Mouse (Mus musculus): ENCODE data around the gene Sh3kbp1.
A peak's percentile ranks its signal among the peaks of the same experiment; 100 is the strongest.

The Sh3kbp1 gene

DNA sequence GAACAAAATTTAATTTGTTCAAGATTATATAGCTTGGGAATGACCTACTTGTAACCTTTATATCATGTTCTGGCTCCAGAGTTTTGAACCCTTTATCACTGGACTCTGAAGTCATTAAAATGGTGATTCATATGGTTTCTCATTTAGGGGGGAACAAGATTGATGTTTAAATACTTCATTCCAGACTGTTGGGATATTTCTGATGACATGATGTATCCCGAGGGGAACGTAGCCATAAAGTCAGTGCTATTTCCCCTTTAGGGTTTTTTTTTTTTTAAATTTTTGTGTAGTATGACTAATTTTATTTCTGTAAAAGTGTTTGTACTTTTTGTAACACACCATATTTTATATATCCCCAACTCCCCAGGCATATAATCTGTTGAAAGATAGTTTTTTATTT lies 212.7 kb downstream of the Sh3kbp1 start:
- DNase-seq, result no peak

DNA sequence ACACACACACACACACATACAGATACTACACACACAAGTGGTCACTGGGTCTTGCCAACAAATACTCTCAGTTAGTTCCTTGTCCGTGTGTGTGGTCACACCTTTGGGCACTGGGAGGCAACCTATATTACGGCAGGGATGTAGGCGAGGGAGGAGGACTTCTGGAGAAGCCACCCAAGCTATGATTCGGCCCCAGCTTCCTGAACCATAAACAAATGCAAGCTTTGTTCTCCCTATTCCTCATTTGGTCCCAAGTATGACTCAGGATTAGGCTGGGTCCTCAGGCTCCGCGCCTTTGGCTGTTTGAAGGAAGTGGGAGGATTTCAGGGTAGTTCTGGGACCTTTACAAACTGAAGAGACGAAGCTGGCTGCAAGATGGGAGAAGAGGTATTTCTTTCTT lies 213.2 kb downstream of the Sh3kbp1 start:
- DNase-seq, result no peak

DNA sequence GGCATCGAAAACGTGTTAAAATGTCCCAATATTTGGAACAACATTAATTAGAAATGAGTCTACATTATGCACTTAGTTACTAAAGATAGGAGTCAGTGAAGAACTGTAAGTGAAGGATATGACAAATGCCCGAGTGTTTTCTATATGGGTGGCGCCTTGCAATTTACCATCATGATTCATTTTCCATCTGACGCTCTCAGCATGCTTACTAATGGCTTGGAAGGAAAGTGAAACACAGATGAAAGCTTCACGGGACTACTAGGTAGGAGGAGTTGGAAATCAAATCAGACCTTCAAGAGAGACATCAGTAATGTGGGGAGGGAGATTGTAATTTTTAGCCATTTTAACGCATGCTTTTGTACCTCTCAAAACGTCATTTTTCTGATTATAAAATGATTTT lies 223.7 kb downstream of the Sh3kbp1 start:
- peak; percentile 22 to 29 for DNase-seq

DNA sequence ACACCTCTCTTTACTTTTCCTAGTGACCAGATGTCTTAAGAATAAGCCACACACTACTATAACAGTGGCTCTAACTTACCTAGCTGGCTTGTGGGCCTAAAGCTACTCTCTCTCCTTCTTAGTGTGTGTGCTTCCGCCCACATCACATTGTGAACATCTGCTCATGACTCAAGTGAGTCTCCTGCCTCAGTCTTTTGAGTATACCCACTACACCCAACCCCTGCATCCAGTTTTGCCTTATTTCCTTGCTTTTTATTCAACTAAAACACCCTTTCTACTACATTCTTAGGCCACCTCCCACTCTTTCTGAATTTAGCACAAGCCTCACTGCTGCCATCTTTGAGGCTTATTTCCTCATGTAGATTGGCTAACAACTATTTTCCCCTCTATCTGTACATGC lies 229.8 kb downstream of the Sh3kbp1 start:
- no peak for DNase-seq

DNA sequence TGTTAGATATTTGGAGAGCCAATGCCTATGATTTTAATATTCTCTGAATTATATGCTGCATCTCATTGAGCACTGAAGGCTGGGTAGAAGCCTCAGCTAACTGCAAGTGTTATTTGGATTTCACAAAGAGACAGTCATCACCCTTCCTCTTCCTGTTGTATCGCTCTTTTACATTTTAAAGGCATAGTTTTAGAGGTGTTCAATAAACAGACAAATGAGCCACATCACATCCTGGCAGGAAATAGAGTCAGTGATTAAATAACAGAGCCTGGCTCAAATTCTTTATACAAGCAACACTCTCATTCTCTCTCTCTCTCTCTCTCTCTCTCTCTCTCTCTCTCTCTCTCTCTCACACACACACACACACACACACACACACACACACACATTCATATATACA lies 231.1 kb downstream of the Sh3kbp1 start:
- no peak for DNase-seq

DNA sequence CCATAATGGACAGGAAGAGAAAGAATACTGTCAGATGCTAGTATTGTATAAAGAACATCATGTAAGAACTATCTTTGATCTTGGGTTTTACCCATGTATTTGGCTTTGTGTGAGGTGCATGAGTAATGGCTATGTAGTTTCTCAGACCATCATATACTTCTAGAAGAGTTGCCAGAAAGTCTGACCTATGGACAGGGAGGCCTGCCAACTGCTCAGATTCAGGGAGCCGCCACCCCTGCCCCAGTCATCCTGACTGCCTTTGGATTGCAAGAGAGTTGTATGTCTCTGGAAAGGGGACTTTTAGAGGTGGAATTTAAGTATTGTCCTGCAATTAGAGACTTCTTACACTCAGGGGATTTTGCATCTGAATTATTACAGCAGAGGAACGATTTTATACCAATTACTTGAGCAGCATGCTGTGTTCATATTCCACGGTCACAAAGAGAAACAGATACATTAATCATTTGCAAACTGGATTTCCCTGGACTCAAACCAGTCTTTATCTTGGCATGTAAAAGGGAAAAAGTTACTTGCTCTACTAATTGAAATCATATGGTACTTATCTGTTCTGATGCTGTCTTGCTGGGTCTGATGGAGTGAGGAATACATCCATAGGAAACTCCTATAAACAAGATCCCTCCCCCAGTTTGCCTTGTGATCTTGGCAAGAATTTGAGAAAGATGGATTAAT lies 233.9 kb downstream of the Sh3kbp1 start:
- no peak for DNase-seq

DNA sequence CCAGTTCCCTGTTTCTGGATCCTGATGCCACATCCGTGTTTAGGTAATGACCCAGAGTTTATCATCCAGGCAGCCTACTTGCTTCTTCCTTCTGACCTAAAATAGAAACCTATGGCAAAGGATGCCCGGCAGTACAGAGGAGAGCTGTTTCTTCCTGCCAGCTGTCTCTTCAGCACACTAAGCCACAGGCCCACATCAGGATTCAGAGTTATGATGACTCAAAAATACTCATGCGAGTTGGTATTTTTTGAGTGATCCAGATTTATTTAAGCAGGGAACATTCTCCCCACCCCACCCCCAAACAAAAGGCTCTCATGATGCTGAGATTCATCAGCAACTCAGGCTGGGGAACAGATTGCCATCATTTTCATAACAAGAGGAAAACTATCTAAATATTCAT lies 240.6 kb downstream of the Sh3kbp1 start:
- no peak for DNase-seq

DNA sequence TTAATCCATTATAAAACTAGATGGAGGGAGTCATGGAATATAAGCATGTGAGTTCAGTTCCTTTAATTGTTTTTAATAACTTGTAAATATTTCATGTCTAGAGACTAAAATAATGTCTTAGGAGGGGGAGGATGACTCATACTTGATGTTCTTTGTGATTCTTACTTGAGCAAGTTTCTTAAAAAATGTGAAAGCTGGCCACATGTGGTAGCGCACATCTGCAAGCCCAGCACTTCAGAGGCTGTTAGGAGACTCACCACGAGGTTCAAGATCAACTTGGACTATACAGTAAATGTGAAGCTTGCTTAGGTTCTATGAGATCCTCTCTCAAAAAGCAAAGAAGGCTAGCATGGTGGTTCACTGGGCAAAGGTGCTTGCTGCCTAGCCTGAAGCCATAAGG lies 245.4 kb downstream of the Sh3kbp1 start:
- DNase-seq, result no peak

DNA sequence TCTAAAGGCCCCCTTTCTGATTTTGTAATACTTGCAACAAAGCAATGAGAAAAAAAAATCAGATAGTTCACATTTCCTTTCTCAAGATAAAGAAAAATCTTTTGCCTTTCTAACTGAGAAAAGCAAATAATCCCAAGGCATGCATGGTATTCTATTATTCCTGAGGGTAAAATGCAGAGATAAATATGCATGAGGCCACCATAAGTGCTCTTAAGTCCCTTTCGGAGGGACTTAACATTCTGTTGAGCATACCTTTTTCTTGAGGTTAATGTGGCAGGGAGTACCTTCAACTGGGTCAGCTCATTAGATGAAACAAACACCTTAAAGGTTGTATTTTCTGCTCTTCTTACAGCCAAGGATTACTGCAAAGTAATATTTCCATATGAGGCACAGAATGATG lies 250.7 kb downstream of the Sh3kbp1 start:
- DNase-seq, result no peak

DNA sequence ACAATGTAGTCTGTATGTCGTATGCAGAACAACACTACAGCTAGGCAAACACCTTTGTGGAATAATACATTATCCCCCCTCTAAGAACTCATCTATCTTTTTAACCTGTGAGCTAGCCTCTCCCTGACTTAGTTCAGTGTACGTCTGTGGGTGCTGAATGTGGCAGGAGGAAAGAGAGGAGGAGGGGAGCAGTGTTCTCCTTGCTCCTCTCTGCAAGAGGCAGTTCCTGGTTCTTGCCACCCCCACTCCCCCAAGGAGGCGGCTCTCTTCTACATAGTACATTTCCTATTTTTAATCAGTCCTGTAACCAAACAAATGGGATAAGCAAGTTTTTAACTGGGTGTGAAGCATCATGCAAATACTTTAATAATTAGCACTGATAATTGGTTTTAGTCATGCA lies 252.4 kb downstream of the Sh3kbp1 start:
- DNase-seq, result no peak

DNA sequence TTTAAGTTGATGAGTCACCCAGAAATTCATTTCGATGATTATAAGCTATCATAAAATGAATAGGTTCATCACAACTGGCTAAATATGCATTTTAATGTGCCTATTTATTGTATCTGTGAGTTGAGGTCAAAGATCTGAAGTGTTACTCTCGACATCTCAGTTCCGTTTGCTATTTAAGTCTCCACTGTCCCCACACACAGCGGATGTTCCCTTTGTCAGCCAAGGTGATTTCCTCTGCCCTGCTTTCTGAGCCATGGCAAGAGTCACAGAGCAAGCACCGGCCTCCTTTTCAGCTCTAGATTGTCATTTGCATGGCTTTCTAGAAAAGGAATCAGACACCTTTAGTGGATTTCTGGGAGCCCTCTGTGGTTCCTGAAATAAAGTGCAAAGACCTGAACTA lies 254.5 kb downstream of the Sh3kbp1 start:
- no peak for DNase-seq

DNA sequence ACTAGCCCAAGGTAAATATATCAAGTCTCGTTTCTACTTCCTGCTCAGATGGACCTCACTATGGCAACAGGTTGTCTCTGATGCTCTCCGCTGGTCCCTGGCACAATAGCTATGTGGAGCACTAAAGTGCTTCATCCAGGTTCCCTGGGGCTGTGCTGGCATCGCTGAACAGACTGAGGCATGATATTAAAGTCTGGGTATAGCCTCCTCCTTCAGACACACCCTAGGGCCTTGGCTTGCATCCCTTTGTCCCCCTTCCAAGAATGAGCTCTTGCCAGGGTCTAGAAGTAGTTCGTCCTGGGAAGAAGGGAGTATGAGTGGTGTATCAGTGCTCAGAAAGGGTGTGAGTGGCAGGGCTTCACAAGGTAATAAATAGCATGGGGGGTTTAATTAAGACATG lies 269.5 kb downstream of the Sh3kbp1 start:
- DNase-seq, result peak; percentile 84 to 91

DNA sequence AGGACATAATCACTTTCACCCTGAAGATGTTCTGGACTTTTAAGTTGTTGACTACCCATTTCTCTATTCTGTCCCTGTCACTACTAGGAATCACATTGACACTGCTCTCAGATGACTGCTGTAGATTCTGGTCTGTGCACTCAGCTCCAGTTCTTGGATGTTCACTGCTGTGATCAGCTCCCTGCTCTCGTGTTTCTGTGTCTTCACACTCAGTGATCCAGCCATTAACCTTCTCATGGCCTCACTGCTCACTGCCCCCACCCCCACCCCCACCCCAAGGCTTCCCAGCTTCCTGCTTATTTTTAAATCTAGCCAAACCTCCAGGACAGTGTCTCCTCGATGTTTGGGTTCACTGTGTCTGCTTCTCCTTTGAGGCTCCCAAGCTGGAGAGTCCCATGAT lies 271.0 kb downstream of the Sh3kbp1 start:
- no peak for DNase-seq

DNA sequence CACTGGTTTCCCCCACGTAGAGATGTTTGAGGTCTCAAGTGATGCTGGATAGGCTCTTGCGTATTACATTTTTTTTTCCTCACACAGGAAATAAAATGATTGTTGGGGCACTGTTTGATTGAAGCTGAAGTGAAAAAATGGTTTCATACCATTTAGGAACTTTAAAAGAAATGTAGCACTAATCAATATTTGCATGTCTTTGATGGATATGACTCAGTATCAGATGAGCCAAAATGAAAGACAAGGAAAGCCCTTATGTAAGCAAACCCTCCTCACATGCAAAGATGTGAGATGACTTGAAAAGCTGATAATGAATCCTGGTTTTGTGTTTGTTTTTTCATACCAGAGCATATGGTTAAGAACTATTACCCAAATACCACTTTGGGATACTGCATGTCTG lies 272.0 kb downstream of the Sh3kbp1 start:
- no peak for DNase-seq

DNA sequence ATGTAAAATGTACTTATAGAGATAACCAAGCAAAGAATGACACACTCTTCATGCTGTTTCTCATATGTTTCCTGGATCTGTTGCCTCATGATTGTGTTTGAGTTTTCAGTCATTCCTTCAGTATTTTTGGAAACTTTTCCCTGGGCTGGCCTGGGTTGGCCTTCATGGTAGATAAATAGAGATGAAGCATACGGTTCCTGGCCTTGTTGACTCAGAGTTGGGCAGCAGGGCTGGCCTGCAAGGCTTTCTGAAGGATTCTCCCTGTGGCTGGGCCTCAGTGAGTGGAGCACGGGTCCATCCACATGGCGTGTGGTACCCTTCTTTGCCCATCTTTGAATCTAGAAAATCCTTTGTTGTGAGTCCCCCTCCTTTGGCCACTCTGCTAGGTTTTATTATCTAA lies 276.3 kb downstream of the Sh3kbp1 start:
- no peak for DNase-seq

DNA sequence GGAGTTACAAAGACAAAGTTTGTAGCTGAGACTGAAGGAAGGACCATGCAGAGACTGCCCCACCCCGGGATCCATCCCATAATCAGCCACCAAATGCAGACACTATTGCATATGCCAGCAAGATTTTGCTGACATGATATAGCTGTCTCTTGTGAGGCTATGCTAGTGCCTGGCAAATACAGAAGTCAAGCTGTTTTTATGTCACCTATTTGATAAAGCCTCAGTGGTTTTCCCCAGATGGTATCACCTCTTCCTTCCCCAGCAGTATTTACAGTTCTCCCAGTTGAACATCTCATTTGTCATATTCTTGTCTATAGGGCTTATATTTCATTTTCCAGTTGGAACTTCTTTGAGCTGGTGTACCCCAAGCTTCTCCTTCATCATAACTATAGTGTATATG lies 280.6 kb downstream of the Sh3kbp1 start:
- DNase-seq, result no peak

DNA sequence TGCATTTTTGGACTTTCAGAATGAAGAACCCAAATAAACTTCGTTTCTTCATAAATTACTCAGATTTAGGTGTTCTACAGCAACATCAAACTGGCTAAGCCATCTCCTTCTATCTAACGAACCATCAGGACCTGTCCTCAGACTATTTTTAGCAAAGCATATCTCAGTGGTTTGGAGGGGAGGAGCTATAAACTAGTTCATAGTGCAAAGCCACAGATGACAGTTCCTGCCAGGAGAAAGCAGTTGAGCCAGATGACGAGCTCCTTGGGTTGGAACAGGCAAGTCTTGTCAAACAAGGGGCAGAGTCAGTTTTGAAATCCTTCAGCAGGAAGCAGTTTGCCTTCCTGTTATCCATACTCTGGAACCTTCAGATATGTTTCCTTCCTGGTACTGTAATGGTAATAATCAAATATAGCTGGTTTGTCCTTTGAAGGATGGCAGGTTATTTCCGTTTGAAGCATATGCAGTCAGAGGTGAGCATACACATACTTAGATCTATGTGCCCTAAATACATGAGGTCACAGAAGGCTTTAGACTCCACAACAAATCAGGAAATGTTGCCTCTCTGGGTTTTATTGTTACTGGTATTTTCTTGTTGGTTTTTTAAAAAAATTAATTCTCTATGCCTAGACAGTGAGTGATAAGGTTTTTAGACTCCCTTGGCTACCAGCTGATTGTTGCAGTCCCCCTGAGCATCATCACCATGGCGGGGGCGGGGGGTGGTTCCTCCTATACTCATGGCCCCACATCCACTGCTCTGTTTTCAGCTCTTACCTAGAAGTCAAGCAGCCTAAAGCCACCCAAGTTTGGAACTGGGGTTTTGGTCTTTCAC lies 282.6 kb downstream of the Sh3kbp1 start:
- DNase-seq, result no peak

DNA sequence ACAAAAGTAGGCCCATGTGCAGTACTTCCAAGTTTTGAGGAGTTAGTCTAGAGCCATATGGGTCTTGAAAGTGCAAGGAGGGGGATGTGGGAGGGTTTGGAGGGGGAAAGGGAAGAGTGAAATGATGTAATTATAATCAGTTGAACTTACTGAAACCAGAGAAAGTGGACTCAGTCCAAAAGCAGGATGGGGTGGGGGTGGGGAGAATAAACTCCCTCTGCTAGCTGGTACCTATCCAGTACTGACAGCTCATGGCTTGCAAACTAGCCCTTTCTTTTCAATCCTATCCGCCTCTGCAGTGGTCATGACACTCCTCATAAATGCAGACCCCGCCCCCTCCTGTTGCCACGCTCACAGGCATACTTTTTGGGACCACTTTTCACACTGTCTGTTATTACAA lies 283.5 kb downstream of the Sh3kbp1 start:
- peak; percentile 9 to 15 for DNase-seq

DNA sequence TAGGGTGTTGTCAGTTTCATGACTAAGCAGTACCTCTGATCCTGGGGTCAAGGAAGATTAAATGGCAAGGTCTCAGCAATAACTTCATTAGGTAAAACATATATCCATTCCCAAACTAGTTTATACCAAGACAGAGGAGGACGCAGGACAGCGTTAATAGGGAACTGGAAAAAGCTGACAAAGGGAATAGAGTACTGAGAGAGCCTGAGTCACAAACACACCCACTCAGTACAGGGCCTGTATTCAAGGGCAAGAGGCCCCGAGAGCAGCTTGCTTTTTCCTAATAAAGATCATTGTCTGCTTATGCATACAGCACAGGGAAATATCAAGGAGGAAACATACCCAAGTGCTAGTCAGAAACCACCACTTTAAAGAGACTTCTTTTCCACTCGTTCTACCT lies 284.5 kb downstream of the Sh3kbp1 start:
- no peak for DNase-seq

DNA sequence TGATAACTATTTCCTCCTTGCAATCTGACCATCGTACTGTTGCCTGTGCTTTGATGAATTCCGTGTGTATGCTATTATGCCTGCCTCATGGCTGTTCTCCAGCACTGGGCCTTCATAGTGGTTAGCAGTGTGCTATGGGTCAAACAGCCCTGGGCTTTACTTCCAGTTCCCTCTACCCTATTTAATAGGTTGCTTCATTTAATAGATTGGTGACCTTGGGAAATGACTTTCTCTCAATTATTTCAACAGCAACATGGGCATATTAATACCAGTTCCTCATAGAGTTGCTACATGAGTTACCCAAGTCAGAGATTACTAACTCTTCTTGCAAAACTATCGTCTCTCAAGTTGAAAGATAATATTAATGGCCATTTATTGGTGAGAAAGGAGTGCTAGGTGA lies 285.0 kb downstream of the Sh3kbp1 start:
- no peak for DNase-seq

DNA sequence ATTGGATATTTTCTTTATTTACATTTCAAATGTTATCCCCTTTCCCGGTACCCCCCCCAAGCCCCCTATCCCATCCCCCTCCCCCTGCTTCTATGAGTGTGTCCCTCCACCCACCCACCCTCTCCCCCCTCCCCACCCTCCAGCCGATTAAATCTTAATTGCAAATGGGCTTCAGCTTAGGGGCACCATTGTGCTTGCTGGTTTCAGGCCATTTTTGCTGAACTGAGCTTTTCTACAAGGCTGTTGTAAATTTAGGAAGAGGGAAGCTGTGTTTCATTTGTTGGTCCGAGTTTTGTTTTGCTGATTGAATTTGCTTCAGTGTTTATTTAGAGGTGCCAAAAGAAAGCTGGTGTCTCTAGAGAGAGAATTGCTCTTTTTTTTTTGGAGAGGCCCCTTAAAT lies 286.4 kb downstream of the Sh3kbp1 start:
- DNase-seq, result no peak

DNA sequence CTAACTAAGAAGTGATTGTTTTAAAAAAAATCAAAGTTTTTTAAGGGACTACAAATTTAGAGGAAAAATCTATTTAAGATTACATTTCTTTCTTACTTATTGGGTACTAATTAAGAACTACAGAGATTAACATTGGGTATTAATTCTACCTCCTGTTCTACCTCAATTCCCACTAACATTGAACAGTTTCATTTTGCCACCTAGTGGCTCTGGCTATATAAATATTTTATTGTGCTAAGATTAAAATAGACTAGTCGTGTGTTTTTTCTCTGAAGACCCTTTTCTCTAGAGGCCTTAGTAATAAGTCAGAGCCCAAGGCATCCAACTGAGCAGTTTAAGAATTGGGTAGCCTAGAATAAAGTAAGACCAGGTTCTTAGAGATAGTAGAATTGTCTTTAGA lies 288.1 kb downstream of the Sh3kbp1 start:
- DNase-seq, result peak in 1 of 2 experiments; percentile 26

DNA sequence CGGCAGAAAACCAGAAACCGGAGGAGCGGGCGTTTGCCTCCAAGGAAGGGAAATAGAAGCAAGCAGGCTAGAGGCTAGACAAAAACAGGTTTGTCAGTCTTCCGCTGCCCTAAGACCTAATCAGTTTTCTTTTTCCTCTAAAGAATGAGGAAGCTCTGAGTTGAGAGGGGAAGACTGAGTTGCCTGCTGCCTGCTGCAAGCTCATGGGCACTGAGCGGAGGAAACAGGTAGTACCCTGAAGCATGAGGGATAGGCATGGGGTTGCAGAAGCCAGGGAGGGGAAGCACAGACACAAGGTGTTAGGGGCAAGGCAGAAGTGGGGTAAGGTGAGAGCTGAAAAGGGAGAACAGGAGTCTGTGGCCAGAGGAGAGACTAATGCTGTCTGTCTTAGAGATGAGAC lies 297.7 kb downstream of the Sh3kbp1 start:
- no peak for DNase-seq

DNA sequence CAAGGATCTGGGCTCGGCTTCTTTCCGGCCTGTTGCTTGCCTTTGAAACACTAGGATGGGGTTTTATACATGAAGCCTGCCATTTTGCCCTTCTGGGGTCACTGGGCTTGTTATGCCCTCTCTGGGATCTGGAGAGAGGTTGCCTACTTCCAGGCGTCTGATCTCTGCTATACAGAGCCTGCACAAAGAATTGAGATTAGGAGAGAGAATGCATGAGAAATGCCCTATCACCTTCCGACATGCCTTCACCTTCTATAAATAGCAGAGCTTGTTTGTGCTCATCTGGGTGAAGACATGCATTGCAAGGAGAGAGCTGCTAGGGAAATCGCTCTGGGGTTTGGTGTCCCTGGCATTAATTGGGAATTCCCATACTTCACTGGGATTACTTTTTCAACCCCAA lies 301.1 kb downstream of the Sh3kbp1 start:
- no peak for DNase-seq

DNA sequence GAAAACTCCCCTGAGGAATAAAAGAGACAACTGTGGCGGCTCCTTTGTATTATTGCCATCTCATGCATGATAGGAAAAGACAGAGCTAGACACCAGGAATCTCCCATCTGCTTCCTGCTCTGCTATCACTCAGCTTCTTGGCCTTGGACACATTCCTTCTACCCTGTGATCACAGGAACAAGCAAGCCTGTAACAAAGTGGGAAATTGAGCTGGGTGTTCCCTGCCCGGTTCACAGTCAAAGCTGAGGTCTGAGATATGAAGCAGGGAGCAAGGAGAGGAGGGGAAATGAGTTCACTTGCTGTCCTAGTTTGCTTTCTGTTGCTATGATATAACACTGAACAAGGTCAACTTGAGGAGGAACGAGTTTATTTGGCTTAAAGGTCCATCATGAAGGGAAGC lies 301.8 kb downstream of the Sh3kbp1 start:
- DNase-seq, result no peak
